Mouse (Mus musculus): Measurements from ENCODE around the gene Crip2.

- no peak for TF ChIP-seq CTCF (IDR thresholded peaks at IDR 0.05; ENCODE audit: low read depth)
- TF ChIP-seq EP300 (optimal IDR thresholded peaks at IDR 0.05), result no peak
Observed at GRCm38 (mm10) chr12:113134502-113134901, 5.5 kb upstream of the Crip2 start.
